Mouse (Mus musculus) C2C12 (cell line): ENCODE results near the gene Inhba.

ENCODE experiments used
- CTCF ChIP-seq: IDR thresholded peaks from one replicate; pipeline ENCODE4 v1.5.1; 2011; ENCODE audit not compliant: control insufficient read depth, insufficient read depth, insufficient read length
- FOSL1 ChIP-seq: IDR thresholded peaks from one replicate; pipeline ENCODE4 v1.8.0; 2011; ENCODE audit warnings: mild to moderate bottlenecking, low read length; ENCODE audit not compliant: poor library complexity, insufficient read depth, severe bottlenecking
- MAX ChIP-seq: IDR thresholded peaks from one replicate; pipeline ENCODE4 v1.6.1; 2011; ENCODE audit warnings: mild to moderate bottlenecking, control low read depth
- MYOD1 ChIP-seq: IDR thresholded peaks from one replicate; pipeline ENCODE4 v1.6.1; 2011; ENCODE audit warnings: low read depth; ENCODE audit not compliant: control insufficient read depth, insufficient read length
- USF1 ChIP-seq: IDR thresholded peaks from one replicate; pipeline ENCODE4 v1.6.1; 2011; ENCODE audit warnings: low read depth, mild to moderate bottlenecking, control low read depth, moderate library complexity

DNA sequence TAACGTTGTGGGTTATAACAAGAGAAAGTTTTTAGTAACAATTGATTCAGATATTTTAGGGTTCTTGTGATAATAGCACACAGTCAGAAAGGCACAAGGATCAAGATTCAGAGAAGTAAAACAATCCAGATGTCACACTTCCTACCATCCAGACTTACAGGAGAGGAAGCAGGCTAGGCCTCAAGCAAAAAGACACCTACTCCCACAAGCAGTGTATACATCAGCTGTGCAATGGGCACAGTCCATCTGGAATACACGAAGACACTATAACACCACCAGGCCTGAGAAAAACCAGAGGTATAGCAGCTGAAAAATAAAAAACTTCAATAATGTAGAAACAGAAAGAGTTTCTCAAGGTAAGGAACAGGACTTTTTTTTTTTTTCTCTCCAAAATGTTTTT is 16.3 kb upstream of the Inhba start:
- TF ChIP-seq CTCF (no peak), MYOD1 (no peak), MAX (no peak), FOSL1 (no peak), USF1 (no peak)
